Comparison of ENCODE assay signal across 9 mouse cellular contexts in the genomic region with DNA sequence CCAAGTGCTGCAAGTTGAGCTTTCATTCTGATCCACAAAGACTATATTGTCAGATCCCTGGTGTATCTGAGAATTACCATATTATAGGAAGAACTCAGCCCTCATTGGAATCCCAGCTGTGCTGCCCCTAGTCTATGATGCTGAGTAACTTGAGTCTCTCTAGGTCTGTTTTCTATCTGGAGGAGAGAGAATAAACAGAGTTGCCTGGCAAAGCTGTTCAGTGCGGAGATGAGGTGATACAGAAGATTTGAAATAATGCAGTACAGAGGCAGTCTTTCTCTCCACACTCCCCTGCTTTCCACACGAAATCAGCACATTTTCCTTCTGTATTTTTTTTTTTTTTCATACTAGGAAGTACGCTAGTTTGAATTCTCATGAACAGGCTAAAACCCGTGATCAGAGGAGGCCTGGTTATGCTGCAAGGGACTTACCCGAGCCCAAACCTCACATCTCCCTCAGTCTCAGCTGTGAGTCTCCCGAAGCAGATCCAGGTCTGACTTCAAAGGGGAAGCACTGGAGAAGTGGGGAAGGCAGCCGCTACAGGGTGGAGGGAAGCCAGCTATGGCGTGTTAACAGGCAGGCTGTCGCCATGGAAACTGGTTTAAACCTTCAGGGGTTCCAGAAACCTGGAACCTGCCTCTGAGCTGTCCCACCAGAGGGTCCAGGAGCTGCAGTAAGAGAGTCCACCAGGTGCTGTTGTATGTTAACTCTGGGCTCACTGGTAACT. TPM values are rescaled to one million over a fixed set of nuclear protein-coding genes. Genes with fewer than 3 reads are reported as not detected.
DNase-seq lines count a peak whose midpoint lies in the region; ATAC-seq and TF ChIP-seq lines count a peak whose summit lies in the region.
"Had no signal": no experiment of that assay in that cellular context is flagged by ENCODE, and none has a peak within 500 bp of the region (broad histone marks: within the 10 kb centered on the region; RNA-seq: fewer than 3 reads in every experiment).

No protein-coding gene starts in this region.

- no peak for TF ChIP-seq CTCF in midbrain, postnatal 0 days (IDR thresholded peaks at IDR 0.05)

- H3K4me3 ChIP-seq in forebrain, embryonic 15.5 days = no peak overlapping the region
- H3K4me3 ChIP-seq in forebrain, embryonic 11.5 days (ENCODE audit: low read depth, low read length) = no peak overlapping the region
- H3K4me3 ChIP-seq in midbrain, embryonic 14.5 days (replicated peaks; ENCODE audit: low read depth, low read length) = no peak overlapping the region
- no peak overlapping the region for H3K4me3 ChIP-seq in midbrain, embryonic 10.5 days
- H3K4me3 ChIP-seq in intestine, embryonic 15.5 days (replicated peaks) = no peak overlapping the region
- no peak overlapping the region for H3K4me3 ChIP-seq in midbrain, postnatal 0 days (ENCODE audit: low read depth, low read length)

- no peak overlapping the region for H3K4me2 ChIP-seq in forebrain, embryonic 15.5 days (replicated peaks)
- H3K4me2 ChIP-seq in forebrain, embryonic 11.5 days (ENCODE audit: low read depth, low read length, severe bottlenecking) = no peak overlapping the region
- H3K4me2 ChIP-seq in midbrain, embryonic 14.5 days (ENCODE audit: low read length) = no peak overlapping the region
- H3K4me2 ChIP-seq in intestine, embryonic 15.5 days (replicated peaks) = no peak overlapping the region; the same call in 1 of the 2 replicates
- H3K4me2 ChIP-seq in midbrain, postnatal 0 days (ENCODE audit: low read depth, low read length, poor library complexity, severe bottlenecking) = 0 out of 2 replicates have a peak overlapping the region, but pooled peaks have one; percentile 6

- 73% methylated on average over 9 of the region's 9 CpGs for WGBS in forebrain, embryonic 15.5 days
- WGBS in forebrain, embryonic 11.5 days = 84% methylated on average over 9 of the region's 9 CpGs
- 72% methylated on average over 9 of the region's 9 CpGs for WGBS in midbrain, embryonic 14.5 days
- WGBS in midbrain, embryonic 10.5 days = 86% methylated on average over 9 of the region's 9 CpGs
- 47% methylated on average over 9 of the region's 9 CpGs for WGBS in intestine, embryonic 15.5 days
- WGBS in midbrain, postnatal 0 days = 56% methylated on average over 9 of the region's 9 CpGs

- no peaks in the 10 kb centered on the region for H3K9me3 ChIP-seq in forebrain, embryonic 15.5 days
- no peaks in the 10 kb centered on the region for H3K9me3 ChIP-seq in forebrain, embryonic 11.5 days (ENCODE audit: control insufficient read depth, low read length)
- no peaks in the 10 kb centered on the region for H3K9me3 ChIP-seq in midbrain, embryonic 14.5 days (ENCODE audit: control insufficient read depth, low read length)
- H3K9me3 ChIP-seq in midbrain, embryonic 10.5 days (replicated peaks) = no peaks in the 10 kb centered on the region
- no peaks in the 10 kb centered on the region for H3K9me3 ChIP-seq in intestine, embryonic 15.5 days
- no peaks in the 10 kb centered on the region for H3K9me3 ChIP-seq in midbrain, postnatal 0 days (ENCODE audit: low read length)

- no peak for DNase-seq in forebrain, embryonic 11.5 days (ENCODE audit: low spot score)
- peak; percentile 56 for DNase-seq in midbrain, embryonic 14.5 days
- DNase-seq in midbrain, embryonic 10.5 days (ENCODE audit: low spot score) = no peak
- peak; percentile 25 for DNase-seq in midbrain, postnatal 0 days (ENCODE audit: low spot score)
- DNase-seq in embryo, embryonic 10 days (ENCODE audit: low spot score) = no peak
- no peak for DNase-seq in left cerebral cortex, adult 8-10 months (ENCODE audit: low spot score in 2 of 2)
- DNase-seq: lung, postnatal 4 days had no signal

- no peak overlapping the region for H3K9ac ChIP-seq in forebrain, embryonic 15.5 days (replicated peaks)
- no peak overlapping the region for H3K9ac ChIP-seq in forebrain, embryonic 11.5 days (ENCODE audit: low read length)
- H3K9ac ChIP-seq in midbrain, embryonic 14.5 days (replicated peaks; ENCODE audit: low read length) = no peak overlapping the region
- H3K9ac ChIP-seq in intestine, embryonic 15.5 days = no peak overlapping the region
- H3K9ac ChIP-seq in midbrain, postnatal 0 days (replicated peaks; ENCODE audit: low read length, poor library complexity, severe bottlenecking) = no peak overlapping the region

- 0 out of 2 replicates have a peak, but pooled peaks have one; percentile 20 for ATAC-seq in forebrain, embryonic 15.5 days (replicated peaks)
- no peak for ATAC-seq in forebrain, embryonic 11.5 days (replicated peaks; ENCODE audit: low FRiP score)
- ATAC-seq in midbrain, embryonic 14.5 days (ENCODE audit: low FRiP score, low TSS enrichment) = peak; percentile 29; the same call in 1 of the 2 replicates
- ATAC-seq in intestine, embryonic 15.5 days = no peak
- peak; percentile 77 for ATAC-seq in midbrain, postnatal 0 days (ENCODE audit: low FRiP score)

- H3K36me3 ChIP-seq in forebrain, embryonic 15.5 days = peaks cover 30% of the 10 kb centered on the region
- peaks cover 7% of the 10 kb centered on the region for H3K36me3 ChIP-seq in forebrain, embryonic 11.5 days (ENCODE audit: control insufficient read depth, insufficient read depth, low read length)
- peaks cover 39% of the 10 kb centered on the region; the same call in 1 of the 2 replicates for H3K36me3 ChIP-seq in midbrain, embryonic 14.5 days (ENCODE audit: control insufficient read depth, insufficient read depth, low read length)
- H3K36me3 ChIP-seq in midbrain, embryonic 10.5 days = peaks cover 95% of the 10 kb centered on the region
- peaks cover 20% of the 10 kb centered on the region for H3K36me3 ChIP-seq in intestine, embryonic 15.5 days
- H3K36me3 ChIP-seq in midbrain, postnatal 0 days (ENCODE audit: insufficient read depth, low read length) = peaks cover 17% of the 10 kb centered on the region

- H3K27ac ChIP-seq in forebrain, embryonic 15.5 days (replicated peaks) = no peak overlapping the region; the same call in 1 of the 2 replicates
- no peak overlapping the region for H3K27ac ChIP-seq in forebrain, embryonic 11.5 days (ENCODE audit: low read depth, low read length)
- H3K27ac ChIP-seq in midbrain, embryonic 14.5 days (replicated peaks; ENCODE audit: low read depth, low read length) = no peak overlapping the region
- H3K27ac ChIP-seq in midbrain, embryonic 10.5 days (replicated peaks) = no peak overlapping the region
- H3K27ac ChIP-seq in intestine, embryonic 15.5 days = peak overlapping the region; percentile 57
- H3K27ac ChIP-seq in midbrain, postnatal 0 days (ENCODE audit: low read depth, low read length) = peak overlapping the region; percentile 33; the same call in 1 of the 2 replicates

- H3K27me3 ChIP-seq in forebrain, embryonic 15.5 days = no peaks in the 10 kb centered on the region
- no peaks in the 10 kb centered on the region for H3K27me3 ChIP-seq in forebrain, embryonic 11.5 days (ENCODE audit: control insufficient read depth, insufficient read depth, low read length)
- H3K27me3 ChIP-seq in midbrain, embryonic 14.5 days (ENCODE audit: control insufficient read depth, insufficient read depth, low read length) = no peaks in the 10 kb centered on the region
- no peaks in the 10 kb centered on the region for H3K27me3 ChIP-seq in midbrain, embryonic 10.5 days (ENCODE audit: low read depth, poor library complexity, severe bottlenecking)
- H3K27me3 ChIP-seq in intestine, embryonic 15.5 days (replicated peaks) = no peaks in the 10 kb centered on the region
- no peaks in the 10 kb centered on the region for H3K27me3 ChIP-seq in midbrain, postnatal 0 days (ENCODE audit: insufficient read depth, low read length)

- peaks cover 12% of the 10 kb centered on the region for H3K4me1 ChIP-seq in forebrain, embryonic 15.5 days
- H3K4me1 ChIP-seq in forebrain, embryonic 11.5 days (replicated peaks; ENCODE audit: control insufficient read depth, insufficient read depth, low read length) = no peaks in the 10 kb centered on the region
- no peaks in the 10 kb centered on the region for H3K4me1 ChIP-seq in midbrain, embryonic 14.5 days (ENCODE audit: control insufficient read depth, insufficient read depth, low read length)
- no peaks in the 10 kb centered on the region for H3K4me1 ChIP-seq in midbrain, embryonic 10.5 days
- peaks cover 19% of the 10 kb centered on the region; the same call in 1 of the 2 replicates for H3K4me1 ChIP-seq in intestine, embryonic 15.5 days (replicated peaks)
- H3K4me1 ChIP-seq in midbrain, postnatal 0 days (ENCODE audit: insufficient read depth, low read length) = no peaks in the 10 kb centered on the region

RNA-seq across cellular contexts. Expression of a gene that starts 9.4 kb away (rescaled TPM):
- polyA plus RNA-seq in forebrain, embryonic 15.5 days (2015; fragmentation: Nextera tagmentation; extraction: Ambion mirVana) = 4.2 and 4.3 TPM in 2 replicates
- 3.1 and 3.8 TPM in 2 replicates for polyA plus RNA-seq in forebrain, embryonic 11.5 days (2014; fragmentation: Nextera tagmentation; extraction: Ambion mirVana)
- polyA plus RNA-seq in midbrain, embryonic 14.5 days (2014; fragmentation: Nextera tagmentation; extraction: Ambion mirVana) = 9.0 and 15.2 TPM in 2 replicates
- polyA plus RNA-seq in midbrain, embryonic 10.5 days (2016; fragmentation: Nextera tagmentation; extraction: Ambion mirVana) = 1.9 and 2.2 TPM in 2 replicates
- polyA plus RNA-seq in intestine, embryonic 15.5 days (2015; fragmentation: Nextera tagmentation; extraction: Ambion mirVana) = 3.4 and 3.9 TPM in 2 replicates
- 20.7 and 25.4 TPM in 2 replicates for total RNA-seq in midbrain, postnatal 0 days (2014; rRNA removed)
- polyA plus RNA-seq in midbrain, postnatal 0 days (2015; fragmentation: Nextera tagmentation; extraction: Ambion mirVana) = 2.9 and 3.3 TPM in 2 replicates
- total RNA-seq in left cerebral cortex, adult 8-10 months (2022) = 10 to 100 TPM; 57.1 to 73.0 (median 65.9) TPM

RNA-seq across cellular contexts. Expression of a gene that starts 24.3 kb away (rescaled TPM):
- polyA plus RNA-seq in forebrain, embryonic 15.5 days (2015; fragmentation: Nextera tagmentation; extraction: Ambion mirVana) = 41.0 and 41.9 TPM in 2 replicates
- 142 and 153 TPM in 2 replicates for polyA plus RNA-seq in forebrain, embryonic 11.5 days (2014; fragmentation: Nextera tagmentation; extraction: Ambion mirVana)
- polyA plus RNA-seq in midbrain, embryonic 14.5 days (2014; fragmentation: Nextera tagmentation; extraction: Ambion mirVana) = 17.7 and 26.8 TPM in 2 replicates
- 111 and 119 TPM in 2 replicates for polyA plus RNA-seq in midbrain, embryonic 10.5 days (2016; fragmentation: Nextera tagmentation; extraction: Ambion mirVana)
- 53.8 and 59.5 TPM in 2 replicates for polyA plus RNA-seq in intestine, embryonic 15.5 days (2015; fragmentation: Nextera tagmentation; extraction: Ambion mirVana)
- 7.7 and 9.3 TPM in 2 replicates for total RNA-seq in midbrain, postnatal 0 days (2014; rRNA removed)
- polyA plus RNA-seq in midbrain, postnatal 0 days (2015; fragmentation: Nextera tagmentation; extraction: Ambion mirVana) = 7.8 and 7.9 TPM in 2 replicates
- 1 to 10 TPM; 3.3 to 6.2 (median 5.1) TPM for total RNA-seq in left cerebral cortex, adult 8-10 months (2022)

RNA-seq across cellular contexts. Expression of a gene that starts 59.9 kb away (rescaled TPM):
- polyA plus RNA-seq in forebrain, embryonic 15.5 days (2015; fragmentation: Nextera tagmentation; extraction: Ambion mirVana) = 19.6 and 23.1 TPM in 2 replicates
- polyA plus RNA-seq in forebrain, embryonic 11.5 days (2014; fragmentation: Nextera tagmentation; extraction: Ambion mirVana) = 37.1 and 38.2 TPM in 2 replicates
- polyA plus RNA-seq in midbrain, embryonic 14.5 days (2014; fragmentation: Nextera tagmentation; extraction: Ambion mirVana) = 30.0 and 36.0 TPM in 2 replicates
- 31.8 and 36.1 TPM in 2 replicates for polyA plus RNA-seq in midbrain, embryonic 10.5 days (2016; fragmentation: Nextera tagmentation; extraction: Ambion mirVana)
- 49.0 and 50.4 TPM in 2 replicates for polyA plus RNA-seq in intestine, embryonic 15.5 days (2015; fragmentation: Nextera tagmentation; extraction: Ambion mirVana)
- 33.7 and 34.3 TPM in 2 replicates for total RNA-seq in midbrain, postnatal 0 days (2014; rRNA removed)
- polyA plus RNA-seq in midbrain, postnatal 0 days (2015; fragmentation: Nextera tagmentation; extraction: Ambion mirVana) = 28.9 and 29.9 TPM in 2 replicates
- total RNA-seq in left cerebral cortex, adult 8-10 months (2022) = 10 to 100 TPM; 47.5 to 65.3 (median 51.6) TPM

Comparison
In these comparisons a context has a peak if more than half of its experiments do, and no peak if none do; other contexts are left out.
1. ATAC-seq: peak in forebrain, embryonic 15.5 days (single experiment), midbrain, embryonic 14.5 days (single experiment) and midbrain, postnatal 0 days (single experiment); none in forebrain, embryonic 11.5 days (single experiment) and intestine, embryonic 15.5 days (single experiment).
2. H3K27ac ChIP-seq: peak in intestine, embryonic 15.5 days (single experiment) and midbrain, postnatal 0 days (single experiment); none in forebrain, embryonic 15.5 days (single experiment), forebrain, embryonic 11.5 days (single experiment), midbrain, embryonic 14.5 days (single experiment) and midbrain, embryonic 10.5 days (single experiment).
3. DNase-seq: peak in midbrain, embryonic 14.5 days (single experiment) and midbrain, postnatal 0 days (single experiment); none in forebrain, embryonic 11.5 days (single experiment), midbrain, embryonic 10.5 days (single experiment), embryo, embryonic 10 days (single experiment) and left cerebral cortex, adult 8-10 months (0 of 2).